8 mouse cellular contexts compared by ENCODE assay signal in the genomic region with DNA sequence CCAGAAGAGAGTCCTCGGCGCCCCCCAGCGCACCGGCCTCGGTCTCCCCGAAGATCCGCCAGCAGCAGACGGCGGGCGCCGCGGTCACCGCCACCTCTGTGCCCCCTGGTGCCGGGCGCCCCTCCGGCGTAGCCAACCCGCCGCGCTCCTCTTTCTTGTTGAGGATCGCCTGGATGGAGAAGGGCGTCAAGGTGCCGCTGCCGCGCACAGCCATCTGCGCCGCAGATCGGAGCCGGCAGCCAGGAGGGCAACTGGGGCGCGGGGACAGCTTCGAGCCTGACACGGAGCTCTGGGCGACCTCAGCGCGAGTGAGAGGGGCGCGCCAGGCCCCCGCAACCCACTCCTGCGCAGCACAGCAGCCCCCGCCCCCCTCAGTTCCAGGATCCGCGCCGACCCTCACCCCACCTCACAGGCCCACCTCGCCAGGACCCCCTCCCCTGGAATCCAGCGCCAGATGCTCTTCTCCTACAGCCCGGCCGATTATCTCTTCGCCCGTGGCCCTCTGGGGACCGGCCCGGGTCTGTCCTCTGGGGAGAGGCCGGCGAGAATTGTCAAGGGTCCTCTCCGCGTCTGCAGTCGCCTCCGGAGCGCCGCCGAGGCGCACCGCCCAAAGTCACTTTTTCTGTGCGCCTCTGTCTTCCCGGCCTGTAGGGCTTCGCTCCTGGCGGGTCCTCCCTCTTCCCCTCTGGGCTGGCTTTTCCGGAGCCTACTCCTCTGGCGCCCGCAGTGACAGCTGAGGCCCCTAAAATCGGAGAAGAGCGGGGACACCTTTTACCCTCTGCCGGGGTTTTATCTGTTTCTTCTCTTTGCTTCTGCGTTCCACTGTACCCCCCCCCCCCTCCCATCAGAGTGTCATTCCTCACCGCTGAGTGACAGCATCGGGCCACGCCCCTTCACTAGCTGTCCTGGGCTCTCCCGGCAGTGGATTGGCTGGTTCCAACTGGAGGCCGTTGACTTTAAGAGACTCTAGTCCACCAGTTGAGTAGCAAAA. TPM values are rescaled to one million over a fixed set of nuclear protein-coding genes. Genes with fewer than 3 reads are reported as not detected.
DNase-seq lines count a peak whose midpoint lies in the region; ATAC-seq and TF ChIP-seq lines count a peak whose summit lies in the region.

TSS of gene Nkx3-2 (minus strand) at position 771 of the 991 bp plus-strand sequence.

- H3K36me3 ChIP-seq in lung, embryonic 14.5 days (ENCODE audit: insufficient read depth): no peaks in the 10 kb centered on the region
- H3K36me3 ChIP-seq in embryonic facial prominence, embryonic 12.5 days: no peaks in the 10 kb centered on the region
- H3K36me3 ChIP-seq in limb, embryonic 11.5 days (ENCODE audit: control insufficient read depth, insufficient read depth, low read length): no peaks in the 10 kb centered on the region
- no peaks in the 10 kb centered on the region for H3K36me3 ChIP-seq in small intestine, adult 2 months (ENCODE audit: control insufficient read depth, insufficient read depth, low read length)

- H3K27ac ChIP-seq in lung, embryonic 14.5 days (ENCODE audit: low read depth): no peak within 1 kb of the TSS
- no peak within 1 kb of the TSS; the same call in 1 of the 2 replicates for H3K27ac ChIP-seq in embryonic facial prominence, embryonic 12.5 days
- H3K27ac ChIP-seq in limb, embryonic 11.5 days (replicated peaks; ENCODE audit: low read depth, low read length): no peak within 1 kb of the TSS
- H3K27ac ChIP-seq in small intestine, adult 2 months (ENCODE audit: insufficient read depth, low read depth, low read length): no peak within 1 kb of the TSS

- H3K4me2 ChIP-seq in lung, embryonic 14.5 days: peak within 1 kb of the TSS; percentile 64
- H3K4me2 ChIP-seq in embryonic facial prominence, embryonic 12.5 days (replicated peaks): peak within 1 kb of the TSS; percentile 76
- H3K4me2 ChIP-seq in limb, embryonic 11.5 days (ENCODE audit: low read depth, severe bottlenecking): peak within 1 kb of the TSS; percentile 67

- H3K4me1 ChIP-seq in lung, embryonic 14.5 days (ENCODE audit: insufficient read depth): no peaks in the 10 kb centered on the region
- peaks cover 16% of the 10 kb centered on the region for H3K4me1 ChIP-seq in embryonic facial prominence, embryonic 12.5 days
- peaks cover 12% of the 10 kb centered on the region; the same call in 1 of the 2 replicates for H3K4me1 ChIP-seq in limb, embryonic 11.5 days (ENCODE audit: control insufficient read depth, insufficient read depth, low read length)
- H3K4me1 ChIP-seq in small intestine, adult 2 months (ENCODE audit: control insufficient read depth, insufficient read depth, insufficient read length, low read length): peaks cover 9% of the 10 kb centered on the region; the same call in 1 of the 2 replicates

- peak; percentile 65 for ATAC-seq in lung, embryonic 14.5 days (ENCODE audit: insufficient read depth)
- ATAC-seq in embryonic facial prominence, embryonic 12.5 days (ENCODE audit: insufficient number of reproducible peaks, insufficient read depth, low FRiP score, low TSS enrichment): peak; percentile 66
- ATAC-seq in limb, embryonic 11.5 days (ENCODE audit: insufficient number of reproducible peaks, low FRiP score, low TSS enrichment, low read depth): peak; percentile 50

- WGBS in lung, embryonic 14.5 days: under 1% methylated on average over 74 of the region's 79 CpGs
- WGBS in embryonic facial prominence, embryonic 12.5 days: 0% methylated on average over 77 of the region's 79 CpGs
- under 1% methylated on average over 67 of the region's 79 CpGs for WGBS in limb, embryonic 11.5 days
- 2% methylated on average over 79 of the region's 79 CpGs for WGBS in small intestine, adult 2 months

- peak; percentile 58 for DNase-seq in lung, embryonic 14.5 days
- no peak for DNase-seq in lung, postnatal 25 days (ENCODE audit: low spot score)
- DNase-seq in limb, embryonic 11.5 days (ENCODE audit: low spot score): peak; percentile 68
- no peak for DNase-seq in cerebellum, postnatal 36 days
- no peak for DNase-seq in kidney, adult 18-20 months
- DNase-seq in cerebellum, postnatal 14 days: no peak

- no peaks in the 10 kb centered on the region for H3K9me3 ChIP-seq in lung, embryonic 14.5 days (ENCODE audit: low read depth, low read length)
- no peaks in the 10 kb centered on the region for H3K9me3 ChIP-seq in embryonic facial prominence, embryonic 12.5 days
- H3K9me3 ChIP-seq in limb, embryonic 11.5 days (ENCODE audit: control insufficient read depth, low read length): no peaks in the 10 kb centered on the region

- no peak for TF ChIP-seq POLR2A in small intestine, adult 2 months (IDR thresholded peaks at IDR 0.05; ENCODE audit: low read depth, low read length)

- H3K27me3 ChIP-seq in lung, embryonic 14.5 days (ENCODE audit: insufficient read depth, low read length): peaks cover 86% of the 10 kb centered on the region
- H3K27me3 ChIP-seq in embryonic facial prominence, embryonic 12.5 days: peaks cover 72% of the 10 kb centered on the region
- H3K27me3 ChIP-seq in limb, embryonic 11.5 days (ENCODE audit: control insufficient read depth, insufficient read depth, low read length): peaks cover 76% of the 10 kb centered on the region
- peaks cover 69% of the 10 kb centered on the region for H3K27me3 ChIP-seq in small intestine, adult 2 months (ENCODE audit: control insufficient read depth, insufficient read depth, low read length)

- H3K4me3 ChIP-seq in lung, embryonic 14.5 days (ENCODE audit: low read depth, low read length): peak within 1 kb of the TSS; percentile 36
- peak within 1 kb of the TSS; percentile 39 for H3K4me3 ChIP-seq in embryonic facial prominence, embryonic 12.5 days
- peak within 1 kb of the TSS; percentile 39 for H3K4me3 ChIP-seq in limb, embryonic 11.5 days (ENCODE audit: low read depth, low read length)
- peak within 1 kb of the TSS; percentile 52 for H3K4me3 ChIP-seq in small intestine, adult 2 months (ENCODE audit: low read depth, low read length)

- no peak for TF ChIP-seq CTCF in lung, embryonic 14.5 days (IDR thresholded peaks at IDR 0.05; ENCODE audit: low read depth)
- no peak for TF ChIP-seq CTCF in small intestine, adult 2 months (IDR thresholded peaks at IDR 0.05; ENCODE audit: extremely low read depth, insufficient read length, insufficient replicate concordance, low read depth, low read length)

- H3K9ac ChIP-seq in lung, embryonic 14.5 days: peak within 1 kb of the TSS; percentile 3; the same call in 1 of the 2 replicates
- peak within 1 kb of the TSS; percentile 53 for H3K9ac ChIP-seq in embryonic facial prominence, embryonic 12.5 days
- peak within 1 kb of the TSS; percentile 31 for H3K9ac ChIP-seq in limb, embryonic 11.5 days (ENCODE audit: low read length)

RNA-seq across cellular contexts. Expression of gene Nkx3-2, which starts in this region (rescaled TPM):
- not detected in 2 replicates for polyA plus RNA-seq in lung, embryonic 14.5 days (2014; fragmentation: Nextera tagmentation; extraction: Ambion mirVana)
- polyA plus RNA-seq in embryonic facial prominence, embryonic 12.5 days (2016; fragmentation: Nextera tagmentation; extraction: Ambion mirVana): 4.5 and 6.0 TPM in 2 replicates
- 1.3 and 2.3 TPM in 2 replicates for polyA plus RNA-seq in limb, embryonic 11.5 days (2014; fragmentation: Nextera tagmentation; extraction: Ambion mirVana)
- polyA plus RNA-seq in small intestine, adult 2 months (2012; rRNA removed): 1.7 and 2.3 TPM in 2 replicates

Comparison
In these comparisons a context has a peak if more than half of its experiments do, and no peak if none do; other contexts are left out.
1. Peak in DNase-seq, ATAC-seq, H3K4me3 ChIP-seq, H3K9ac ChIP-seq and H3K4me2 ChIP-seq in lung, embryonic 14.5 days; RNA of the gene not detected or under 1 TPM.
2. H3K9ac ChIP-seq: peak in every context shown above with its lines; median percentile 53 in embryonic facial prominence, embryonic 12.5 days; 31 in limb, embryonic 11.5 days; 3 in lung, embryonic 14.5 days.